Comparison of ENCODE assay signal across 27 mouse cellular contexts in the genomic region with DNA sequence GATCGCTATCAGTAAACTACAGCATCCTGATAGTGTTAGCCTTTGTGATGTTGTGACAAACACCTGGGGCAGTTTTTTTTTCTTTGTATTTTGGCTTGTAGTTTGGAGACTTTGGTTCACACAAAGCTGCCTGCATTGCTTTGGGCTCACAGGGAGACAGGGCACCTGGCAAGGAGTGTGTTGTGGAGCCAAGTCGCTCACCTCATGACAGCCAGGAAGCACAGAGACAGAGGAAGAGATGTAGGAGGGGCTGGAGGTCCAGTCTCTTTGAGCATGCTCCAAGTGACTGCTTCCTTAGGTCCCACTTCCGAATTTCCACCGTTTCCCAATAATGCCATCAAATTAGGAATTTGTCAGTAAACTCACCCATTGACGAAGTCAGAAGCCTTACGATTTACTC.
"Had no signal": no experiment of that assay in that cellular context is flagged by ENCODE, and none has a peak within 500 bp of the region (broad histone marks: within the 10 kb centered on the region; RNA-seq: fewer than 3 reads in every experiment).

No protein-coding gene starts in this region.

- H3K27me3 ChIP-seq: embryonic facial prominence, embryonic 12.5 days; embryonic facial prominence, embryonic 13.5 days; embryonic facial prominence, embryonic 15.5 days; forebrain, embryonic 12.5 days; forebrain, embryonic 13.5 days; forebrain, embryonic 15.5 days had no signal

- H3K27ac ChIP-seq: embryonic facial prominence, embryonic 10.5 days; embryonic facial prominence, embryonic 12.5 days; embryonic facial prominence, embryonic 13.5 days; embryonic facial prominence, embryonic 15.5 days; forebrain, embryonic 10.5 days; forebrain, embryonic 12.5 days; forebrain, embryonic 13.5 days; forebrain, embryonic 15.5 days; gastrocnemius, adult 2 months; heart, adult 2 months had no signal

- ATAC-seq: forebrain, embryonic 13.5 days; forebrain, embryonic 14.5 days; forebrain, embryonic 15.5 days; forebrain, embryonic 16.5 days; forebrain, postnatal 0 days had no signal

- H3K4me2 ChIP-seq: embryonic facial prominence, embryonic 12.5 days; embryonic facial prominence, embryonic 13.5 days; embryonic facial prominence, embryonic 15.5 days; forebrain, embryonic 12.5 days; forebrain, embryonic 13.5 days; forebrain, embryonic 15.5 days had no signal

- DNase-seq: cerebellum, adult 8-10 months; cerebellum, adult 9-10 months; cerebellum, adult 9-11 months; cerebellum, postnatal 10 days; cerebellum, postnatal 14 days; cerebellum, postnatal 25 days; cerebellum, postnatal 36 days; embryo, embryonic 11 days; forebrain, postnatal 0 days; gastrocnemius, adult 2 months; gastrocnemius, postnatal 10 days; gastrocnemius, postnatal 14 days; gastrocnemius, postnatal 25 days; gastrocnemius, postnatal 36 days; heart, adult 18-20 months; heart, adult 2 months had no signal

- H3K4me3 ChIP-seq: embryonic facial prominence, embryonic 10.5 days; embryonic facial prominence, embryonic 12.5 days; embryonic facial prominence, embryonic 13.5 days; embryonic facial prominence, embryonic 15.5 days; erythroblast, embryonic 14.5 days; forebrain, embryonic 10.5 days; forebrain, embryonic 12.5 days; forebrain, embryonic 13.5 days; forebrain, embryonic 15.5 days; gastrocnemius, adult 2 months; heart, adult 2 months had no signal

- H3K36me3 ChIP-seq: embryonic facial prominence, embryonic 10.5 days; embryonic facial prominence, embryonic 12.5 days; embryonic facial prominence, embryonic 13.5 days; embryonic facial prominence, embryonic 15.5 days; forebrain, embryonic 10.5 days; forebrain, embryonic 12.5 days had no signal

- H3K4me1 ChIP-seq: forebrain, embryonic 12.5 days had no signal

- H3K9ac ChIP-seq: embryonic facial prominence, embryonic 12.5 days; embryonic facial prominence, embryonic 13.5 days; embryonic facial prominence, embryonic 15.5 days; forebrain, embryonic 12.5 days; forebrain, embryonic 13.5 days; forebrain, embryonic 15.5 days; forebrain, postnatal 0 days had no signal

- H3K9me3 ChIP-seq: embryonic facial prominence, embryonic 10.5 days; embryonic facial prominence, embryonic 12.5 days; embryonic facial prominence, embryonic 13.5 days; embryonic facial prominence, embryonic 15.5 days; forebrain, embryonic 10.5 days; forebrain, embryonic 12.5 days; forebrain, embryonic 15.5 days had no signal
